Mouse (Mus musculus): ENCODE data around the gene Wdr45.

- no peak for TF ChIP-seq USF1 (IDR thresholded peaks at IDR 0.05; ENCODE audit: low read depth, low read length)
- TF ChIP-seq TCF12 (IDR thresholded peaks at IDR 0.05; ENCODE audit: low read depth, low read length): no peak
- TF ChIP-seq MXI1 (IDR thresholded peaks at IDR 0.05; ENCODE audit: low read depth, low read length): no peak
Measured at GRCm38 (mm10) chrX:7745429-7745828, 31.3 kb downstream of the Wdr45 start.

Data from CH12.LX (cell line).